Mouse (Mus musculus) lung, embryonic 16.5 days (tissue): ENCODE measurements around the gene Mars. TPM values are rescaled to one million over a fixed set of nuclear protein-coding genes. Genes with fewer than 3 reads are reported as not detected.

ENCODE experiments used
- ATAC-seq: fragments of 200-750 bp; cut with Nextera tagmentation; 2 replicates; pipeline ENCODE4 v1.8.0; 2017; ENCODE audit warnings: low read depth, mild to moderate bottlenecking, moderate library complexity
- H3K27ac ChIP-seq: fragments of 300-500 bp; sonication (generic); 2 replicates; pipeline ENCODE4 v1.5.1; 2014; ENCODE audit warnings: mild to moderate bottlenecking, control low read depth, low read length
- H3K27me3 ChIP-seq: fragments of 300-500 bp; sonication (generic); 2 replicates; pipeline ENCODE4 v1.6.1; 2014; ENCODE audit warnings: low read depth, low read length, mixed read lengths; ENCODE audit not compliant: control insufficient read depth, insufficient read depth
- H3K36me3 ChIP-seq: fragments of 300-500 bp; sonication (generic); 2 replicates; pipeline ENCODE4 v1.6.1; 2014; ENCODE audit warnings: low read length; ENCODE audit not compliant: control insufficient read depth, insufficient read depth
- H3K4me1 ChIP-seq: fragments of 300-500 bp; sonication (generic); replicated peaks from 2 replicates; pipeline ENCODE4 v1.6.1; 2014; ENCODE audit warnings: low read length, mixed read lengths; ENCODE audit not compliant: control insufficient read depth, insufficient read depth
- H3K4me2 ChIP-seq: fragments of 300-500 bp; sonication (generic); 2 replicates; pipeline ENCODE4 v1.6.1; 2014; ENCODE audit warnings: low read depth, low read length, control low read depth
- H3K4me3 ChIP-seq: fragments of 300-500 bp; sonication (generic); 2 replicates; pipeline ENCODE4 v1.5.1; 2014; ENCODE audit warnings: mild to moderate bottlenecking, low read length, control low read depth
- H3K9ac ChIP-seq: fragments of 300-500 bp; sonication (generic); 2 replicates; pipeline ENCODE4 v1.6.1; 2014; ENCODE audit warnings: low read length, control low read depth
- H3K9me3 ChIP-seq: fragments of 300-500 bp; sonication (generic); 2 replicates; pipeline ENCODE4 v1.6.1; 2016; ENCODE audit warnings: low read length; ENCODE audit not compliant: control insufficient read depth
- whole genome bisulfite sequencing: fragments of 180-500 bp; shearing (Covaris S2); extraction: QIAGEN DNeasy Blood & Tissue Kit; methylation state at CpG from one replicate; pipeline ENCODE4 v1.1.7; 2014; 5-methylcytosine and 5-hydroxymethylcytosine counted together
- polyA plus RNA-seq: library from polyadenylated mRNA; unstranded; fragments of >200 nt; fragmentation: Nextera tagmentation; extraction: Ambion mirVana; gene quantifications from 2 replicates; pipeline ENCODE4 v1.2.1, GENCODE M21; 2015

Mars gene
- polyA plus RNA-seq, 1 experiment from 2014 or later, result 93.9 TPM

GRCm38 (mm10) chr10:127274261-127275022 is 37.1 kb downstream of the Mars start:
- no peaks in the 10 kb centered on the region for H3K27me3 ChIP-seq
- WGBS, result 78% methylated on average over 11 of the region's 11 CpGs
- no peak overlapping the region for H3K4me2 ChIP-seq
- H3K9ac ChIP-seq, result no peak overlapping the region
- no peak overlapping the region for H3K27ac ChIP-seq
- H3K4me1 ChIP-seq, result no peaks in the 10 kb centered on the region
- no peaks in the 10 kb centered on the region for H3K9me3 ChIP-seq
- H3K4me3 ChIP-seq, result no peak overlapping the region
- H3K36me3 ChIP-seq, result peaks cover 41% of the 10 kb centered on the region
- ATAC-seq, result no peak

DNA sequence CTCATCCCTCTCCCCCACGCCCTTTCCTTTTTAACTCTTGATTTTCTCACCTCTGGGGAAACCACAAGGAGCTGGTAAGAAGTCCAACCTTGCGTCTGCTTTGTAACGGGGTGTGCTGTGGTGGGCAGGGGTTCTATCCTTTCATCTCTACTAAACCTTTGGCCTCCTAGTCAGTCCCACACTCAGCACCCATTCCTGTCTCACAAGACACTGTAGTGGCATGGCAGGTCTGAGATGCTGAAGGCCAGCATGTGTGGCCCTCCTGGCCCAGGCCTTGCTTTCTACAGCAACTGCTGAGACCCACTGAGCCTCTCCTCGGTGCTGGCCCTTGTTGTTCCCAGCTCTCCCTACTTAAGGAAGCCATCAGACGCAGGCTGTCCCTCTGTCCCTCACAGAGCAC is 39.2 kb downstream of the Mars start:
- no peak overlapping the region for H3K9ac ChIP-seq
- H3K4me3 ChIP-seq, result no peak overlapping the region
- no peak for ATAC-seq
- peaks cover 24% of the 10 kb centered on the region for H3K36me3 ChIP-seq
- no peak overlapping the region for H3K4me2 ChIP-seq
- H3K4me1 ChIP-seq, result peaks cover 1% of the 10 kb centered on the region
- no peaks in the 10 kb centered on the region for H3K9me3 ChIP-seq
- WGBS, result 90% methylated on average over 5 of the region's 5 CpGs
- no peak overlapping the region for H3K27ac ChIP-seq
- H3K27me3 ChIP-seq, result no peaks in the 10 kb centered on the region

GRCm38 (mm10) chr10:127269884-127270283 is 41.7 kb downstream of the Mars start:
- no peak overlapping the region for H3K27ac ChIP-seq
- H3K9ac ChIP-seq, result no peak overlapping the region
- no peaks in the 10 kb centered on the region for H3K27me3 ChIP-seq
- H3K36me3 ChIP-seq, result peaks cover 5% of the 10 kb centered on the region
- WGBS, result 70% methylated on average over 4 of the region's 4 CpGs
- H3K4me1 ChIP-seq, result peaks cover 7% of the 10 kb centered on the region
- H3K9me3 ChIP-seq, result no peaks in the 10 kb centered on the region
- no peak overlapping the region for H3K4me2 ChIP-seq
- H3K4me3 ChIP-seq, result no peak overlapping the region
- ATAC-seq, result no peak

DNA sequence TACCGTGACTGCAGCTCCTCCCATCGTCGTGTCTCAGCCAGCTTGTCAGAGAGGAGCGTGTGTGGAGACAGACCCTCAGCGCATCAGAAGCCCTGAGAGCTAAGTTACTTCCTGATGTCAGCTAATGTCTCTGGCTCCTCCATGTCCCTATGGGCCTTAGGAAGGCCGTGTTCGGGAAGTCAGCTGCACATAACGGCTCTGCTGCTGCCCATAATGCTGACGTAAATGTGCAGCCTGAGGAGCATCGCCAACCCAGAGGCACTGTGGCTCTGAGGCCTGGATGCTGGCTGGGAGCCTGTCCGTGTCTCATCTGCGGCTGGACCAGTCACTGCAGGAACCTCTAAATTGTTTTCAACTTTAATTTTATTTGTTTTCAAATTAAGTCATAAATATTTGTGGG is 42.5 kb downstream of the Mars start:
- H3K36me3 ChIP-seq, result no peaks in the 10 kb centered on the region; the same call in 1 of the 2 replicates
- peaks cover 7% of the 10 kb centered on the region for H3K4me1 ChIP-seq
- H3K27ac ChIP-seq, result no peak overlapping the region
- H3K27me3 ChIP-seq, result peaks cover 3% of the 10 kb centered on the region; the same call in 1 of the 2 replicates
- H3K9ac ChIP-seq, result no peak overlapping the region
- H3K4me3 ChIP-seq, result no peak overlapping the region
- H3K4me2 ChIP-seq, result no peak overlapping the region
- H3K9me3 ChIP-seq, result no peaks in the 10 kb centered on the region
- ATAC-seq, result no peak
- WGBS, result 72% methylated on average over 12 of the region's 12 CpGs

DNA sequence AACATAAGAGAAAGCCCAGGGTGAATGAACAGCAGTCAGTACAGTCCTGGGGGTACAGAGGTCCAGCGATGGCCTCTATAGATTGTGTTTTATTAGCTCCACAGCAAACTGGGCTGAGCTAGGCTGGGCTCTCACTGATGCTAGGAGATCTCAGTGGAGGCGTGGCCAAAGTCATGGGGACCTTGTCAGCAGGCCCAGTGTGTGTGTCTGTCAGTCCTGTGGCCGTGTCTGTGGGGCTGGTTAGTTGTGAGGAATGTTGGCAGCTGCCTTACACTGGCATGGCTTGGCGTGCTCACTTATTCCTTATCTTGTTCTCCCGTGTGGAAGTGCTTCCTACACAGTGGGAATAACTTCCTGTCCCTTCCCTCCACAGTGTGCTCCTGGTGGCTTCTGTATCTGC is 43.2 kb downstream of the Mars start:
- H3K9me3 ChIP-seq, result no peaks in the 10 kb centered on the region
- WGBS, result 62% methylated on average over 5 of the region's 5 CpGs
- no peak overlapping the region for H3K4me2 ChIP-seq
- no peak overlapping the region for H3K9ac ChIP-seq
- peaks cover 7% of the 10 kb centered on the region for H3K4me1 ChIP-seq
- H3K27me3 ChIP-seq, result peaks cover 5% of the 10 kb centered on the region; the same call in 1 of the 2 replicates
- no peaks in the 10 kb centered on the region; the same call in 1 of the 2 replicates for H3K36me3 ChIP-seq
- H3K4me3 ChIP-seq, result no peak overlapping the region
- ATAC-seq, result no peak
- no peak overlapping the region for H3K27ac ChIP-seq

- ATAC-seq, result no peak
- H3K4me3 ChIP-seq, result peak overlapping the region; percentile 83
- peak overlapping the region; percentile 90 for H3K4me2 ChIP-seq
- H3K9ac ChIP-seq, result peak overlapping the region; percentile 99
- H3K27ac ChIP-seq, result no peak overlapping the region
- 72% methylated on average over 5 of the region's 5 CpGs for WGBS
- H3K27me3 ChIP-seq, result peaks cover 11% of the 10 kb centered on the region
- peaks cover 13% of the 10 kb centered on the region for H3K4me1 ChIP-seq
- H3K9me3 ChIP-seq, result no peaks in the 10 kb centered on the region
- H3K36me3 ChIP-seq, result no peaks in the 10 kb centered on the region; the same call in 1 of the 2 replicates
Measured at GRCm38 (mm10) chr10:127267318-127267717, 44.3 kb downstream of the Mars start.

- H3K27me3 ChIP-seq, result peaks cover 20% of the 10 kb centered on the region
- no peaks in the 10 kb centered on the region; the same call in 1 of the 2 replicates for H3K36me3 ChIP-seq
- peak within 1 kb of the TSS; percentile 90 for H3K4me2 ChIP-seq
- peaks cover 13% of the 10 kb centered on the region for H3K4me1 ChIP-seq
- H3K27ac ChIP-seq, result peak within 1 kb of the TSS; percentile 81
- peak; percentile 99 for ATAC-seq
- WGBS, result under 1% methylated on average over 70 of the region's 70 CpGs
- H3K4me3 ChIP-seq, result peak within 1 kb of the TSS; percentile 83
- no peaks in the 10 kb centered on the region for H3K9me3 ChIP-seq
- peak within 1 kb of the TSS; percentile 99 for H3K9ac ChIP-seq
Measured at GRCm38 (mm10) chr10:127266112-127267091, 45.2 kb downstream of the Mars start, which contains the start of gene Dctn2. Gene Dctn2 (plus strand): TSS chr10:127266368.

DNA sequence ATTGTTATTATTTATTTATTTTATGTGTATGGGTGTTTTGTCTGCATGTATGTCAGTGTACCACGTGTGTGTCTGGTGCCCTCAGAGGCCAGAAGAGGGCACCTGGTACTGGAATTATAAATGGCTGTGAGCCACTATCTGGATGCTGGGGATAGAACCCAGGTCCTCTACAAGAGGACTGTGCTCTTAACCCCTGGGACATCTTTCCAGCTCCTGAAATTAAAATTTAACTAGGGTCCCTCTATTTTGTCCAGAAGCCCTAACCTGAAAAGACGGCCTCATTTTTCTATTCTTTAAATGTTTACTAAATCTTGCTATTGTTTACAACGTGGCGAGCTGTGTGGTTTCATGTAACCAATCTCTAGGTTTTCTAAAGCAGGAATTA is 45.9 kb downstream of the Mars start:
- ATAC-seq, result 0 out of 2 replicates have a peak, but pooled peaks have one; percentile 21
- WGBS, result 23% methylated on average over 4 of the region's 4 CpGs
- Histone ChIP-seq H3K9me3 (no peaks in the 10 kb centered on the region), H3K4me2 (peak overlapping the region; percentile 41), H3K27ac (no peak overlapping the region), H3K36me3 (no peaks in the 10 kb centered on the region), H3K9ac (no peak overlapping the region), H3K27me3 (peaks cover 20% of the 10 kb centered on the region), H3K4me1 (peaks cover 13% of the 10 kb centered on the region), H3K4me3 (peak overlapping the region; percentile 83)

- Histone ChIP-seq H3K9ac (no peak overlapping the region), H3K4me2 (no peak overlapping the region), H3K27me3 (peaks cover 20% of the 10 kb centered on the region), H3K4me3 (no peak overlapping the region), H3K9me3 (no peaks in the 10 kb centered on the region), H3K4me1 (peaks cover 13% of the 10 kb centered on the region), H3K27ac (no peak overlapping the region), H3K36me3 (no peaks in the 10 kb centered on the region)
- ATAC-seq, result no peak
- WGBS, result 75% methylated on average over 4 of the region's 4 CpGs
Measured at GRCm38 (mm10) chr10:127264971-127265370, 46.6 kb downstream of the Mars start.
